Comparison of ENCODE assay signal across 10 mouse cellular contexts in genomic region chr8:126177855-126178254, GRCm38 (mm10).
"Had no signal": no experiment of that assay in that cellular context is flagged by ENCODE, and none has a peak within 500 bp of the region (broad histone marks: within the 10 kb centered on the region; RNA-seq: fewer than 3 reads in every experiment).

No protein-coding gene starts in this region.

- H3K27ac ChIP-seq: hindbrain, postnatal 0 days; limb, embryonic 10.5 days; liver, embryonic 14.5 days; midbrain, embryonic 13.5 days; stomach, embryonic 15.5 days had no signal

- ATAC-seq: hindbrain, postnatal 0 days; midbrain, embryonic 13.5 days had no signal

- H3K36me3 ChIP-seq: limb, embryonic 10.5 days; midbrain, embryonic 13.5 days; stomach, embryonic 15.5 days had no signal

- H3K4me1 ChIP-seq: stomach, embryonic 15.5 days had no signal

- H3K9ac ChIP-seq: liver, embryonic 14.5 days; midbrain, embryonic 13.5 days; stomach, embryonic 15.5 days had no signal

- DNase-seq: kidney, adult 11 months; kidney, adult 9 months; kidney, postnatal 10 days; right cerebral cortex, postnatal 14 days; thymus, postnatal 36 days had no signal

- H3K4me2 ChIP-seq: midbrain, embryonic 13.5 days; stomach, embryonic 15.5 days had no signal

- H3K9me3 ChIP-seq: limb, embryonic 10.5 days; midbrain, embryonic 13.5 days; stomach, embryonic 15.5 days had no signal

- H3K27me3 ChIP-seq: midbrain, embryonic 13.5 days; stomach, embryonic 15.5 days had no signal

- H3K4me3 ChIP-seq: limb, embryonic 10.5 days; midbrain, embryonic 13.5 days; stomach, embryonic 15.5 days had no signal
